ENCODE assay signal across 8 mouse cellular contexts in genomic region chr19:5800350-5800631, GRCm38 (mm10). TPM values are rescaled to one million over a fixed set of nuclear protein-coding genes. Genes with fewer than 3 reads are reported as not detected.
A peak's percentile ranks its signal among the peaks of the same experiment; 100 is the strongest.
DNase-seq lines count a peak whose midpoint lies in the region; ATAC-seq and TF ChIP-seq lines count a peak whose summit lies in the region.

No protein-coding gene starts in this region.

- WGBS in kidney, embryonic 16.5 days = 0% methylated on average over 2 of the region's 2 CpGs
- 0% methylated on average over 2 of the region's 2 CpGs for WGBS in bone marrow, adult 2 months
- WGBS in hindbrain, embryonic 13.5 days = 1% methylated on average over 2 of the region's 2 CpGs
- WGBS in midbrain, embryonic 15.5 days = 0% methylated on average over 2 of the region's 2 CpGs

- peak overlapping the region; percentile 97 for H3K9ac ChIP-seq in kidney, embryonic 16.5 days (replicated peaks; ENCODE audit: low read length)
- peak overlapping the region; percentile 99 for H3K9ac ChIP-seq in hindbrain, embryonic 13.5 days
- H3K9ac ChIP-seq in midbrain, embryonic 15.5 days = peak overlapping the region; percentile 77

- TF ChIP-seq CTCF in bone marrow, adult 2 months (IDR thresholded peaks at IDR 0.05; ENCODE audit: control insufficient read depth, insufficient read depth, low read length) = no peak

- peaks cover 36% of the 10 kb centered on the region for H3K36me3 ChIP-seq in kidney, embryonic 16.5 days (ENCODE audit: insufficient read depth, low read length)
- peaks cover 33% of the 10 kb centered on the region for H3K36me3 ChIP-seq in hindbrain, embryonic 13.5 days
- peaks cover 8% of the 10 kb centered on the region for H3K36me3 ChIP-seq in midbrain, embryonic 15.5 days (replicated peaks)

- H3K4me2 ChIP-seq in kidney, embryonic 16.5 days (replicated peaks; ENCODE audit: low read depth, low read length) = peak overlapping the region; percentile 91
- peak overlapping the region; percentile 99 for H3K4me2 ChIP-seq in hindbrain, embryonic 13.5 days
- peak overlapping the region; percentile 89 for H3K4me2 ChIP-seq in midbrain, embryonic 15.5 days

- H3K27ac ChIP-seq in kidney, embryonic 16.5 days (ENCODE audit: low read length) = peak overlapping the region; percentile 91
- H3K27ac ChIP-seq in bone marrow, adult 2 months (ENCODE audit: control insufficient read depth, insufficient read depth, low read depth, low read length, poor library complexity) = peak overlapping the region; percentile 84; the same call in 1 of the 2 replicates
- H3K27ac ChIP-seq in hindbrain, embryonic 13.5 days = peak overlapping the region; percentile 100
- H3K27ac ChIP-seq in midbrain, embryonic 15.5 days = peak overlapping the region; percentile 100

- H3K27me3 ChIP-seq in kidney, embryonic 16.5 days (ENCODE audit: insufficient read depth, low read length) = no peaks in the 10 kb centered on the region
- H3K27me3 ChIP-seq in hindbrain, embryonic 13.5 days = no peaks in the 10 kb centered on the region
- no peaks in the 10 kb centered on the region for H3K27me3 ChIP-seq in midbrain, embryonic 15.5 days (replicated peaks)

- ATAC-seq in kidney, embryonic 16.5 days (ENCODE audit: low FRiP score, low TSS enrichment) = no peak
- ATAC-seq in hindbrain, embryonic 13.5 days (ENCODE audit: low FRiP score) = no peak
- ATAC-seq in midbrain, embryonic 15.5 days (replicated peaks) = no peak

- no peak for DNase-seq in kidney, adult 8-10 months
- DNase-seq in frontal cortex, postnatal 14 days (ENCODE audit: low spot score in 2 of 2) = no peak
- no peak for DNase-seq in frontal cortex, postnatal 10 days (ENCODE audit: low spot score in 2 of 2)
- DNase-seq in cerebellum, adult 11-12 months = no peak

- no peak for TF ChIP-seq POLR2A in bone marrow, adult 2 months (IDR thresholded peaks at IDR 0.05; ENCODE audit: borderline replicate concordance, control insufficient read depth, low read depth, low read length)

- H3K9me3 ChIP-seq in kidney, embryonic 16.5 days (ENCODE audit: low read length) = no peaks in the 10 kb centered on the region
- H3K9me3 ChIP-seq in hindbrain, embryonic 13.5 days = no peaks in the 10 kb centered on the region
- no peaks in the 10 kb centered on the region for H3K9me3 ChIP-seq in midbrain, embryonic 15.5 days

- peaks cover 39% of the 10 kb centered on the region for H3K4me1 ChIP-seq in kidney, embryonic 16.5 days (ENCODE audit: insufficient read depth, low read length)
- no peaks in the 10 kb centered on the region; the same call in 1 of the 2 replicates for H3K4me1 ChIP-seq in bone marrow, adult 2 months (ENCODE audit: control insufficient read depth, insufficient read depth, low read length)
- peaks cover 48% of the 10 kb centered on the region for H3K4me1 ChIP-seq in hindbrain, embryonic 13.5 days (replicated peaks)
- peaks cover 37% of the 10 kb centered on the region for H3K4me1 ChIP-seq in midbrain, embryonic 15.5 days

- H3K4me3 ChIP-seq in kidney, embryonic 16.5 days (ENCODE audit: low read length) = peak overlapping the region; percentile 71
- H3K4me3 ChIP-seq in bone marrow, adult 2 months (replicated peaks; ENCODE audit: control insufficient read depth, low read depth, low read length) = peak overlapping the region; percentile 81
- H3K4me3 ChIP-seq in hindbrain, embryonic 13.5 days = peak overlapping the region; percentile 87
- H3K4me3 ChIP-seq in midbrain, embryonic 15.5 days = peak overlapping the region; percentile 80

RNA-seq across cellular contexts. Expression of gene Scyl1, which starts 29.1 kb away (rescaled TPM):
- 82.9 and 85.3 TPM in 2 replicates for polyA plus RNA-seq in kidney, embryonic 16.5 days (2015; fragmentation: Nextera tagmentation; extraction: Ambion mirVana)
- 26.8 and 38.8 TPM in 2 replicates for polyA plus RNA-seq in bone marrow, adult 2 months (2011; ENCODE audit: insufficient read depth, insufficient read length, low replicate concordance, missing spikeins)
- 67.6 and 72.4 TPM in 2 replicates for polyA plus RNA-seq in hindbrain, embryonic 13.5 days (2015; fragmentation: Nextera tagmentation; extraction: Ambion mirVana)
- 87.6 and 94.7 TPM in 2 replicates for polyA plus RNA-seq in midbrain, embryonic 15.5 days (2015; fragmentation: Nextera tagmentation; extraction: Ambion mirVana)

RNA-seq across cellular contexts. Expression of gene Ltbp3, which starts 59.6 kb away (rescaled TPM):
- 18.1 and 21.5 TPM in 2 replicates for polyA plus RNA-seq in kidney, embryonic 16.5 days (2015; fragmentation: Nextera tagmentation; extraction: Ambion mirVana)
- 10.5 and 13.4 TPM in 2 replicates for polyA plus RNA-seq in bone marrow, adult 2 months (2011; ENCODE audit: insufficient read depth, insufficient read length, low replicate concordance, missing spikeins)
- 10.6 and 11.2 TPM in 2 replicates for polyA plus RNA-seq in hindbrain, embryonic 13.5 days (2015; fragmentation: Nextera tagmentation; extraction: Ambion mirVana)
- 8.2 and 12.6 TPM in 2 replicates for polyA plus RNA-seq in midbrain, embryonic 15.5 days (2015; fragmentation: Nextera tagmentation; extraction: Ambion mirVana)
